In genomic region chr13:22022241-22022640, GRCm38 (mm10) we compare ENCODE assay signal across 8 mouse cellular contexts. TPM values are rescaled to one million over a fixed set of nuclear protein-coding genes. Genes with fewer than 3 reads are reported as not detected.
DNase-seq lines count a peak whose midpoint lies in the region; ATAC-seq and TF ChIP-seq lines count a peak whose summit lies in the region.

No protein-coding gene starts in this region.

- peak overlapping the region; percentile 66; the same call in 1 of the 2 replicates for H3K9ac ChIP-seq in ES-E14 (ENCODE audit: insufficient read depth, low read depth, low read length, poor library complexity, severe bottlenecking)
- peak overlapping the region; percentile 71 for H3K9ac ChIP-seq in heart, embryonic 16.5 days (ENCODE audit: low read length)
- no peak overlapping the region for H3K9ac ChIP-seq in neural tube, embryonic 12.5 days

- DNase-seq in ES-E14 (ENCODE audit: low read depth, low spot score): no peak
- DNase-seq in brain, embryonic 14.5 days (ENCODE audit: low read depth): peak; percentile 92
- peak; percentile 85 for DNase-seq in kidney, postnatal 10 days
- peak; percentile 81 for DNase-seq in lung, adult 18-20 months
- DNase-seq in thymus, adult 2 months: peak; percentile 75

- no peak overlapping the region for H3K27ac ChIP-seq in ES-E14 (ENCODE audit: insufficient read depth, low read depth, low read length, poor library complexity, severe bottlenecking)
- H3K27ac ChIP-seq in heart, embryonic 16.5 days (ENCODE audit: low read length): peak overlapping the region; percentile 66; the same call in 1 of the 2 replicates
- no peak overlapping the region for H3K27ac ChIP-seq in neural tube, embryonic 12.5 days
- H3K27ac ChIP-seq in thymus, adult 2 months (ENCODE audit: control insufficient read depth, insufficient read depth, low read length): no peak overlapping the region

- WGBS in heart, embryonic 16.5 days: 1% methylated on average over 9 of the region's 9 CpGs
- under 1% methylated on average over 9 of the region's 9 CpGs for WGBS in neural tube, embryonic 12.5 days
- under 1% methylated on average over 9 of the region's 9 CpGs for WGBS in thymus, adult 2 months

- H3K4me3 ChIP-seq in ES-E14 (ENCODE audit: insufficient read depth in 1 of 2, low read depth in 1 of 2, low read length in 2 of 2, poor library complexity in 1 of 2, severe bottlenecking in 1 of 2): peak overlapping the region; percentile 52 to 59
- peak overlapping the region; percentile 64 for H3K4me3 ChIP-seq in heart, embryonic 16.5 days (ENCODE audit: low read length)
- peak overlapping the region; percentile 42 for H3K4me3 ChIP-seq in neural tube, embryonic 12.5 days
- peak overlapping the region; percentile 47 for H3K4me3 ChIP-seq in thymus, adult 2 months (ENCODE audit: control insufficient read depth, insufficient read depth, low read length)

- H3K27me3 ChIP-seq in heart, embryonic 16.5 days (ENCODE audit: control insufficient read depth, insufficient read depth, low read length): no peaks in the 10 kb centered on the region
- H3K27me3 ChIP-seq in neural tube, embryonic 12.5 days (replicated peaks): peaks cover 24% of the 10 kb centered on the region
- H3K27me3 ChIP-seq in thymus, adult 2 months (ENCODE audit: control insufficient read depth, insufficient read depth, low read length): no peaks in the 10 kb centered on the region

- no peaks in the 10 kb centered on the region for H3K36me3 ChIP-seq in ES-E14 (ENCODE audit: control insufficient read depth, insufficient read depth, low read length, poor library complexity, severe bottlenecking)
- no peaks in the 10 kb centered on the region for H3K36me3 ChIP-seq in heart, embryonic 16.5 days (ENCODE audit: control insufficient read depth, insufficient read depth)
- H3K36me3 ChIP-seq in neural tube, embryonic 12.5 days: no peaks in the 10 kb centered on the region
- H3K36me3 ChIP-seq in thymus, adult 2 months (ENCODE audit: control insufficient read depth, insufficient read depth, low read length): no peaks in the 10 kb centered on the region

- H3K4me1 ChIP-seq in ES-E14 (ENCODE audit: control insufficient read depth in 2 of 2, insufficient read depth in 2 of 2, low read length in 2 of 2, poor library complexity in 1 of 2): 0 out of 4 replicates have a peak, but pooled peaks cover 0 to 2% of the 10 kb centered on the region in 2 experiments
- no peaks in the 10 kb centered on the region; the same call in 1 of the 2 replicates for H3K4me1 ChIP-seq in heart, embryonic 16.5 days (ENCODE audit: control insufficient read depth, insufficient read depth, low read length)
- no peaks in the 10 kb centered on the region; the same call in 1 of the 2 replicates for H3K4me1 ChIP-seq in neural tube, embryonic 12.5 days
- H3K4me1 ChIP-seq in thymus, adult 2 months (replicated peaks; ENCODE audit: control insufficient read depth, insufficient read depth, low read length): peaks cover 6% of the 10 kb centered on the region

- peak overlapping the region; percentile 78 for H3K4me2 ChIP-seq in heart, embryonic 16.5 days (ENCODE audit: low read depth, low read length)
- peak overlapping the region; percentile 67 for H3K4me2 ChIP-seq in neural tube, embryonic 12.5 days (replicated peaks)

- in situ Hi-C loops in ES-E14 (cut with MboI; ENCODE audit: low sequenced_read_pairs in 2 of 2, unreplicated experiment in 2 of 2): loop anchor here (5.0 to 25.0 kb wide), 3 partner anchors 87 to 760 kb away; no protein-coding TSS in a partner anchor

- H3K9me3 ChIP-seq in ES-E14 (ENCODE audit: control insufficient read depth, insufficient read depth, low read depth, low read length): no peaks in the 10 kb centered on the region
- H3K9me3 ChIP-seq in heart, embryonic 16.5 days (replicated peaks; ENCODE audit: control insufficient read depth, low read length): no peaks in the 10 kb centered on the region
- no peaks in the 10 kb centered on the region for H3K9me3 ChIP-seq in neural tube, embryonic 12.5 days

- no peak for TF ChIP-seq CTCF in brain, embryonic 14.5 days (IDR thresholded peaks at IDR 0.05; ENCODE audit: borderline replicate concordance, extremely low read depth, insufficient read depth, insufficient read length)
- TF ChIP-seq CTCF in thymus, adult 2 months (IDR thresholded peaks at IDR 0.05; ENCODE audit: borderline replicate concordance, control insufficient read depth, extremely low read depth, insufficient read depth, low read length, poor library complexity): no peak

- ATAC-seq in erythroid progenitor cell, adult 5-6 weeks (replicated peaks; ENCODE audit: low FRiP score, poor library complexity, severe bottlenecking): peak; percentile 65
- ATAC-seq in heart, embryonic 16.5 days (replicated peaks; ENCODE audit: extremely low read depth, insufficient read depth, low FRiP score): peak; percentile 71; the same call in 1 of the 2 replicates
- peak; percentile 70 for ATAC-seq in neural tube, embryonic 12.5 days (ENCODE audit: low FRiP score, low read depth)

- TF ChIP-seq POLR2A in brain, embryonic 14.5 days (IDR thresholded peaks at IDR 0.05; ENCODE audit: borderline replicate concordance, extremely low read depth, insufficient read depth, insufficient read length, poor library complexity, severe bottlenecking): no peak
- no peak for TF ChIP-seq POLR2A in thymus, adult 2 months (IDR thresholded peaks at IDR 0.05; ENCODE audit: control insufficient read depth, extremely low read depth, insufficient read depth, low read length, poor library complexity)

TF ChIP-seq in ES-E14, 5 proteins besides CTCF, POLR2A, EP300 and RAD21:
- TF ChIP-seq ZNF384 (IDR thresholded peaks at IDR 0.05; ENCODE audit: low read depth, low read length): peak; percentile 91
- TF ChIP-seq MAFK (IDR thresholded peaks at IDR 0.05; ENCODE audit: insufficient read depth, low read depth, low read length): peak; percentile 93
- TF ChIP-seq CHD2 (IDR thresholded peaks at IDR 0.05; ENCODE audit: low read depth, low read length): no peak

RNA-seq across cellular contexts. Expression of gene Prss16, which starts 12.7 kb away (rescaled TPM):
- total RNA-seq in ES-E14 (2012; rRNA removed): 2.6 and 2.9 TPM in 2 replicates
- polyA plus RNA-seq in brain, embryonic 14.5 days (2012; rRNA removed): 0.08 and 0.21 TPM in 2 replicates
- total RNA-seq in erythroid progenitor cell, adult 5-6 weeks (2015; ENCODE audit: low replicate concordance): 4.0 TPM in 1 of 2 replicates, not detected in the other
- total RNA-seq in erythroid progenitor cell, adult 5-6 weeks (2017; ENCODE audit: low replicate concordance): not detected in 2 replicates
- polyA plus RNA-seq in heart, embryonic 16.5 days (2015; fragmentation: Nextera tagmentation; extraction: Ambion mirVana): 62.9 and 135 TPM in 2 replicates
- polyA plus RNA-seq in neural tube, embryonic 12.5 days (2016; fragmentation: Nextera tagmentation; extraction: Ambion mirVana): 0.41 TPM in 1 of 2 replicates, not detected in the other
- 640 and 1,004 TPM in 2 replicates for polyA plus RNA-seq in thymus, adult 2 months (2012; rRNA removed)

RNA-seq across cellular contexts. Expression of gene Hist1h2ah, which starts 13.1 kb away (rescaled TPM):
- 1,543 and 2,450 TPM in 2 replicates for total RNA-seq in ES-E14 (2012; rRNA removed)
- 8.8 and 13.4 TPM in 2 replicates for polyA plus RNA-seq in brain, embryonic 14.5 days (2012; rRNA removed)
- 4.6 TPM in 1 of 2 replicates, not detected in the other for total RNA-seq in erythroid progenitor cell, adult 5-6 weeks (2015; ENCODE audit: low replicate concordance)
- 2,615 and 4,600 TPM in 2 replicates for total RNA-seq in erythroid progenitor cell, adult 5-6 weeks (2017; ENCODE audit: low replicate concordance)
- polyA plus RNA-seq in heart, embryonic 16.5 days (2015; fragmentation: Nextera tagmentation; extraction: Ambion mirVana): 5.3 and 7.9 TPM in 2 replicates
- polyA plus RNA-seq in neural tube, embryonic 12.5 days (2016; fragmentation: Nextera tagmentation; extraction: Ambion mirVana): 3.3 and 13.9 TPM in 2 replicates
- 248 and 460 TPM in 2 replicates for polyA plus RNA-seq in thymus, adult 2 months (2012; rRNA removed)

RNA-seq across cellular contexts. Expression of gene Hist1h2bk, which starts 13.4 kb away (rescaled TPM):
- 1,340 and 1,966 TPM in 2 replicates for total RNA-seq in ES-E14 (2012; rRNA removed)
- 20.9 and 21.3 TPM in 2 replicates for polyA plus RNA-seq in brain, embryonic 14.5 days (2012; rRNA removed)
- 206 and 707 TPM in 2 replicates for total RNA-seq in erythroid progenitor cell, adult 5-6 weeks (2015; ENCODE audit: low replicate concordance)
- total RNA-seq in erythroid progenitor cell, adult 5-6 weeks (2017; ENCODE audit: low replicate concordance): 2,593 and 2,906 TPM in 2 replicates
- 1.6 and 3.1 TPM in 2 replicates for polyA plus RNA-seq in heart, embryonic 16.5 days (2015; fragmentation: Nextera tagmentation; extraction: Ambion mirVana)
- 5.2 and 9.5 TPM in 2 replicates for polyA plus RNA-seq in neural tube, embryonic 12.5 days (2016; fragmentation: Nextera tagmentation; extraction: Ambion mirVana)
- 322 and 402 TPM in 2 replicates for polyA plus RNA-seq in thymus, adult 2 months (2012; rRNA removed)

RNA-seq across cellular contexts. Expression of gene Hist1h4i, which starts 18.9 kb away (rescaled TPM):
- total RNA-seq in ES-E14 (2012; rRNA removed): 814 and 830 TPM in 2 replicates
- 20.0 and 40.1 TPM in 2 replicates for polyA plus RNA-seq in brain, embryonic 14.5 days (2012; rRNA removed)
- 116 and 173 TPM in 2 replicates for total RNA-seq in erythroid progenitor cell, adult 5-6 weeks (2015; ENCODE audit: low replicate concordance)
- 364 and 489 TPM in 2 replicates for total RNA-seq in erythroid progenitor cell, adult 5-6 weeks (2017; ENCODE audit: low replicate concordance)
- 9.0 and 10.6 TPM in 2 replicates for polyA plus RNA-seq in heart, embryonic 16.5 days (2015; fragmentation: Nextera tagmentation; extraction: Ambion mirVana)
- polyA plus RNA-seq in neural tube, embryonic 12.5 days (2016; fragmentation: Nextera tagmentation; extraction: Ambion mirVana): 20.1 and 23.9 TPM in 2 replicates
- 33.1 and 38.5 TPM in 2 replicates for polyA plus RNA-seq in thymus, adult 2 months (2012; rRNA removed)

RNA-seq across cellular contexts. Expression of gene Hist1h2ag, which starts 20.5 kb away (rescaled TPM):
- total RNA-seq in ES-E14 (2012; rRNA removed): 786 and 868 TPM in 2 replicates
- polyA plus RNA-seq in brain, embryonic 14.5 days (2012; rRNA removed): 32.1 and 55.3 TPM in 2 replicates
- total RNA-seq in erythroid progenitor cell, adult 5-6 weeks (2015; ENCODE audit: low replicate concordance): 142 and 172 TPM in 2 replicates
- total RNA-seq in erythroid progenitor cell, adult 5-6 weeks (2017; ENCODE audit: low replicate concordance): 3,967 and 4,951 TPM in 2 replicates
- 13.3 and 22.0 TPM in 2 replicates for polyA plus RNA-seq in heart, embryonic 16.5 days (2015; fragmentation: Nextera tagmentation; extraction: Ambion mirVana)
- 43.6 and 46.1 TPM in 2 replicates for polyA plus RNA-seq in neural tube, embryonic 12.5 days (2016; fragmentation: Nextera tagmentation; extraction: Ambion mirVana)
- polyA plus RNA-seq in thymus, adult 2 months (2012; rRNA removed): 149 and 177 TPM in 2 replicates

Comparison
In these comparisons a context has a peak if more than half of its experiments do, and no peak if none do; other contexts are left out.
1. RNA of gene Prss16, which starts 12.7 kb away (polyA plus RNA-seq): 640 to 1,004 TPM in thymus, adult 2 months and 62.9 to 135 TPM in heart, embryonic 16.5 days; 0.41 TPM in neural tube, embryonic 12.5 days and 0.08 to 0.21 TPM in brain, embryonic 14.5 days; every median in the first group is over 10 times any median in the second.
2. RNA of gene Hist1h2ah, which starts 13.1 kb away (polyA plus RNA-seq): 248 to 460 TPM in thymus, adult 2 months; 8.8 to 13.4 TPM in brain, embryonic 14.5 days, 5.3 to 7.9 TPM in heart, embryonic 16.5 days and 3.3 to 13.9 TPM in neural tube, embryonic 12.5 days; every median in the first group is over 10 times any median in the second.
3. RNA of gene Hist1h2bk, which starts 13.4 kb away (polyA plus RNA-seq): 322 to 402 TPM in thymus, adult 2 months; 20.9 to 21.3 TPM in brain, embryonic 14.5 days, 5.2 to 9.5 TPM in neural tube, embryonic 12.5 days and 1.6 to 3.1 TPM in heart, embryonic 16.5 days; every median in the first group is over 10 times any median in the second.
4. Peak in every context shown above with its lines, with median percentiles within 50 percentile points of each other: H3K4me3 ChIP-seq and ATAC-seq.